Mouse (Mus musculus) left cerebral cortex, postnatal 14 days (tissue): Measurements from ENCODE around the gene Chmp2b. TPM values are rescaled to one million over a fixed set of nuclear protein-coding genes. Genes with fewer than 3 reads are reported as not detected.
A peak's percentile ranks its signal among the peaks of the same experiment; 100 is the strongest.

Source experiments
- DNase-seq, 2 experiments: peaks; one replicate each; pipeline ENCODE4 v3.0.0; 2021 to 2022; ENCODE audit warnings: low spot score in 2 of 2, mixed read lengths in 1 of 2
- intact Hi-C: fragments of 180-260 bp; cut with DNase I; formaldehyde crosslinking; loops from one replicate; pipeline ENCODE4 v1.15.1; 2025
- total RNA-seq, 2 experiments: library from RNA; stranded (reverse); gene quantifications; 2 replicates each; pipeline ENCODE4 v1.2.3; 2021

Gene Chmp2b
- total RNA-seq, 2 experiments from 2014 or later: 75.2 to 78.3 TPM

- DNase-seq: peak; percentile 79
- intact Hi-C loops: loop anchor here (10.0 kb wide), 1 partner anchor 779 kb away; no protein-coding TSS in a partner anchor
Measured at GRCm38 (mm10) chr16:65533315-65533999, 29.1 kb downstream of the Chmp2b start.

DNA sequence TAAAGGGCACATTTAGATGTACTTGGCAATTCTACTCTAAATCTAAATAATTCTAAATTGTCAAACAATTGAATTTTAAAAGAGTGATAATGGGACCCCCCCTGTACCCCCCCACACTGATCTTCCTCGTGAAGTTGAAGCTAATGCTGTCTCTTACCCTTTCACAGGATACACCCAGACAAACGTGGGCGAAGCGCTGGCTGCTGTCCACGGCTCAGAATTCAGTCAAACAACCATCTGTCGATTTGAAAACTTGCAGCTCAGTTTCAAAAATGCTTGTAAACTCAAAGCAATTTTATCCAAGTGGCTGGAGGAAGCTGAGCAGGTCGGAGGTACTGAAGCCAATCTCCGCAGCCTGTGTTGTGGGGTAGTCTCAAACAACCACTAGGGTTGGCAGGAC, 30.9 kb downstream of the Chmp2b start:
- DNase-seq: peak; percentile 79 to 83
- intact Hi-C loops: loop anchor here (10.0 kb wide), 1 partner anchor 777 kb away; no protein-coding TSS in a partner anchor

DNA sequence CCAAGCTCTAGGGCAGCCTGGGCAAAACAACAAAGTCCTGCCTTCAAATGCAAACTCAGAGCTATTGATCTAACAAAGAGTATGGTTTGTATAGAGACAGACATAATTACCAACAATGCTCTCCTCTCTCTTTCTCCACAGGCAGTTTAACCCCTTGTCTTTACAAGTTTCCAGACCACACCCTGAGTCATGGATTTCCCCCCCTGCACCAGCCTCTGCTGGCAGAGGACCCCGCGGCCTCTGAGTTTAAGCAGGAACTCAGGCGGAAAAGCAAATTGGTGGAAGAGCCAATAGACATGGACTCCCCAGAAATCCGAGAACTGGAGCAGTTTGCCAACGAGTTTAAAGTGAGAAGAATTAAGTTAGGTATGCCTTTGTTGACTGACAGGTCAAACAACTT, 32.9 kb downstream of the Chmp2b start:
- intact Hi-C loops: no loop called here
- no peak for DNase-seq

DNA sequence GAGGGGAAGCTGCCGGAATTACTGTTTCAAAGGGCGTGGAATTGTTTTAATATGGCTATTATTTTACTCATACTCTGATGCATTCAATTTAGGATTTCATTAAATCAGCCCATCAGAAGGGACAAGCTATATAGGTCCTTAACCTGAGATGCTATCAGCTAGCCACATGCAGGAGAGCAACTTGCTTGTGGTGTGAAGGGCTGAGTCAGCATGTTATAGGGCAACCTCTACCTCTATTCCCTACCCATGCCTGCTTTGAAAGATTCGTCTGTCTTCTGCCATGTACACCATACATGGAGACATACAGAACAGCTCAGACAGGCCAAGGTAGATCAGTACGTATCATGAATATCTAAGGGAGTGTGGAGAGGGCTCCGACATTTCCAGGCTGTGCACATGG, 35.8 kb downstream of the Chmp2b start:
- DNase-seq: no peak
- intact Hi-C loops: no loop called here

GRCm38 (mm10) chr16:65526004-65526403, 36.5 kb downstream of the Chmp2b start:
- intact Hi-C loops: no loop called here
- no peak for DNase-seq

- intact Hi-C loops: no loop called here
Measured at GRCm38 (mm10) chr16:65520211-65520610, 42.3 kb downstream of the Chmp2b start, which contains the start of gene Pou1f1. Pou1f1 (plus strand) TSS chr16:65520511.

DNA sequence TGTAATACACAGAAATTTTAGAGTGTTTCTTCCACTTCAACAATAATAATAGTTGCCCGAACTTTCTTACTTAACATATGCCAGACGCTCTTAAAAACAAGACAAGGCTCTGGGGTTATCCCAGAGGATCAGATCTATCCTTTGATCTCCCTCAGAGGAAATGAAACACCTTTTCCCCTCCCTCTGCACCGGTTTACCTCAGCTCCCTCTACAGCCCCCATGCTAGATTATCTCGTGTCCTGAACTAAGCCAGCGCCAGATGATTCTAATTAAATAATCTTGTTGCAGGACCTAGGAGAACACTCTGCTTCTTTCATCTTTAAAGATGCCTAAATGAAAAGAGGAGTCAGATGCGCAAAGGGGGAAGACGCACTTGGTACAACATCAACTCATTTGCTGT, 48.3 kb downstream of the Chmp2b start:
- DNase-seq: no peak
- intact Hi-C loops: no loop called here

More at GRCm38 (mm10) chr16:65520211-65520610, 42.3 kb downstream of the Chmp2b start, which contains the start of gene Pou1f1:
- DNase-seq: no peak

DNA sequence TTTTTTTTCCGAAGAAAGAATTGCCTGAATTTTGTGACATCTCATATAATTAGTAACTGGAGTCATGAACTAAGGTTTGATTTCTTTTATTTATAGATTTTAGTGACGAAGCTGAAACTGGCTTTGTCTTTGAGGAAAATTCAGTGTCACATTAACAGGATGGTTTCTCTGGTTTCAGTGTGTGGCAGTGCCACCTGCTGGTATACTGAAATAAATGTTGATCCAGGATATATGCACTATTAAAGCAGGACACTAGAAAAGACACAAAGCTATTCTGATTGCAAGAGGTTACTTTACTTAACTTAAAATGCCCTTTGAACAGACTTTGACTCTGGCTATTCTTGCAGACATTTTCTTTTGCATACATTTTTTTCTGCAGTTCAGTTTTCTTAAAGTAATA, 65.5 kb downstream of the Chmp2b start:
- intact Hi-C loops: loop anchor here (2.0 to 10.0 kb wide), 2 partner anchors 594 to 742 kb away; no protein-coding TSS in a partner anchor
- DNase-seq: peak; percentile 48 to 72

GRCm38 (mm10) chr16:65496030-65496429, 66.5 kb downstream of the Chmp2b start:
- intact Hi-C loops: loop anchor here (2.0 to 10.0 kb wide), 2 partner anchors 593 to 741 kb away; no protein-coding TSS in a partner anchor
- DNase-seq: no peak

Other genes with a start within 250 kb of the Chmp2b start
- gene Pou1f1, start 42.2 kb downstream of the Chmp2b start, total RNA-seq: not detected